Mouse (Mus musculus) embryo, embryonic 10 days (tissue): ENCODE data around the gene Rem2.
A peak's percentile ranks its signal among the peaks of the same experiment; 100 is the strongest.

Source experiments
- DNase-seq: peaks from one replicate; pipeline ENCODE4 v3.0.0-alpha.2; 2015; ENCODE audit warnings: low spot score

Rem2 gene

DNA sequence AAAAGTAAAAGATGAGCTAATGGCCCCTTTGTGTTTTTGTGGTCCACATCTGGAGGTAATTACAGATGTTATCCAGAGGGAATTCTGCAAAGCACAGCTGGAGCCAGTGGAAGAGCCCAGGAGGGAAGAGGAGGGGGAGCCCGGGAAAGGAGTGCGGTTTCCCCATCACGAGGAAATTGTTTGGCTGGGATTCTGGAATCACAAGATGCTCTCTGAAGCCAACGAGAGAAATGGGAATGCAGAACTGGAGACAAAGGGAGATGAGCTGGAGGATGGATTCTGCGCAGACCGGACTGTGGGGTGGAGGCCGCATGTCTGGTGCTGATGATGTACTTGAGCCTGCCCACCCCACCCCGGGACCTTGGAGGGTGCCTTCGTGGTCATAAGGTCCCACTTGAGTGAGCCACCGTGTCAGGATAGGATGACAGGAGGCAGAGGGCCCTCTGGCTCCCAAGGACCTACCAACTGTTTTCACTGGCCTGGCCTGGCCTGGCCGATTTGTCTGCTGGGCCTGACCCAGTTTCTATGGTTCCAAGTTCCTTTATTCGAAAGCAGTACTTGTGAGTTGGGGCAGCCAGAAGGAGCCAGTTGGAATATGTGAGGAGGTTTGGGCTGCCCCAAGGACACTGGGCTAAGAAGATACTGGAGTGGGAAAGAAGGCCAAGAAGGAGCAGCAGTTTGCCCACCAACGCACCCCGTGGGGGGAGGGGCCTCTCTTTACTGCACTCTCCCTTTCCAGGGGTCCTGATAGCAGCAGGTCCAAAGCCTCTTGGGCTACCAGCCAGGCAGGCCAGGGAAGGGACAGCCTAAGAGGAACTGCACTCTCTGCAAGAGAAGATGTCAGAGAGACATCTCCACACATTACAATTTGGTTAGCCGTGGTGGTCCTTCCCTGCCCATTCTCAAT is 31.9 kb upstream of the Rem2 start:
- DNase-seq = no peak

DNA sequence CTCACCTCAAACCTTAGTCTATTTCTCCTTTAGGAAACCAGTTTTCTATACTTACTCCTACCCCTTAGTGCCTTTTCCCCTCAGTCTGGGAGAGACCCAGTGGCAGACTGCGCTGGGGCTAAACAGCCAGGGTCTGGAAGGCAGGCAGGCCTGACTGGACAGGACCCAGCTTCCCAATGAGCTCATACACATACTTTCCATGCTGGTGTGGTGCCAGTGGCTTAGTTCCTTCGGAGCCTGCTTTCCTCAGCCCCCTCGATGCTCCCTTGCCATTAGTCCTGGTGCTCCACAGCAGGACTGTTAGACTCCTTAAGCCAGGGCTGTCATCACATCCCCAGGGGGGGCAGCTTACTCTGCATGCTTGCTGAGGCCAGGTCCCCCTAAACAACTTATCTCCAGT is 30.4 kb upstream of the Rem2 start:
- DNase-seq = no peak

GRCm38 (mm10) chr14:54453566-54453965 is 22.3 kb upstream of the Rem2 start:
- no peak for DNase-seq

DNA sequence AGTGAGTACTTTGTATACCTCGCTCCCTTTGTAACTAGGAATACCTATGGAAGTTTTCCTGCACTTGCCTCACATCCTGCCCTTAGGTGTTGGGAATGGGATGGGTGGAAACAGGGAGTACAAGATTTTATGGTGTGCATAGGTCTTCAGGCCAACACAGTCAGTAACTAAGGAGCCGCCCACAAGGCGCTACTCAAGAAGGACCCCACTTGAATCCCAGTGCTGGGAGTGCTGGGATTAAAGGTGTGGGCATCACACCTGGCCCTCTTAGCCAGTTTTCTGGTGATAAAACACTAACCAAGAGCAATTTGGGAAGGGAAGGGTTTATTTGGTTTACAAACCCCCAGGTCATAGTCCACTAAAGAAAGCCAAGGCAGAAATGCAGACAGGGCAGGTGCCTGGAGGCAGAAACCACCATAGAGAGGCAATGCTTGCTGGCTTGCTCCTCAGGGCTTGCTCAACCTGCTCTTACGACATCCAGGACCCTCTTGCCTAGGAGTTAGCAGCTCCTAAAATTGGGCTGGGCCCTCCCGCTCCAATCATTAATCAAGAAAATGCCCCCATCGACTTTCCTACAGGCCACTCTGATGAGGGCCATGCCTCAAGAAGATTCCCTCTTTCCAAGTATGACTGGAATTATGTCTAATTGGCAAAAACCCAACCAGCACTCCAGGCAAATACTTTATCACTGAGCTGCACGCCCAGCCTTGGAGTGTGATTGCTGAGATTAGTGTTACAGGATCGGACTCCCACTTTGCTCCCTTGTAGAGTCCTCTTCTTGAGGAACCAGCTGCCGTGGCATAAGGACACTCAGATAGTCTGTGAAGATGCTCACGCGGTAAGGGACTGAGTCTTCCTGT is 21.0 kb upstream of the Rem2 start:
- DNase-seq = no peak

DNA sequence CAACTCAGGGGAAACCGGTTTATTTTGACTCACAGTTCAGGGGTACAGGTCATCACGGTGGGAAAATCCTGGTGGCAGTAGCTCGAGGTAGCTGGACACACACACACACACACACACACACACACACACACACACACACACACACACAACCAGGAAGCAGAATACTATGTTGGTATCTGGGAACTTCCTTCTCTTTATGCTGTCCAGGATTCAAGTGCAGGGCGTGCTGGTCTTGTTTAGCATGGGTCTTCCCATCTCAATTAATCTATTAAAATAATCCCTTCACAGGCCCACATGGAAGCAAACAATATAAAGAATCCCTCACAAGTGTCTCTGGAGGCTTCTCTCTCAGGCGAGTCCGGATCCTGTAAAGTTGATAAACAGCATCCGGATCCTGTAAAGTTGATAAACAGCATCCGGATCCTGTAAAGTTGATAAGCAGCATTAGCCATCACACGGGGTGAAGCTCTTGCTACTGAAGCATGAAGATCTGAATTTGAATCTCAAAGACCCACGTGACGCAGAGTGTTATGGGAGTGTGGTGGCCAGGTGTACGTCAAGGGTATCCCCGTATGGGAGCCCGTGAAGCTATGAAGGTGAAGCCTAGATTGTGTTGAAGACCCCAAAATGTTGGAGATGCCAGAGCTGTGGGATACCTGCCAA is 17.9 kb upstream of the Rem2 start:
- no peak for DNase-seq

DNA sequence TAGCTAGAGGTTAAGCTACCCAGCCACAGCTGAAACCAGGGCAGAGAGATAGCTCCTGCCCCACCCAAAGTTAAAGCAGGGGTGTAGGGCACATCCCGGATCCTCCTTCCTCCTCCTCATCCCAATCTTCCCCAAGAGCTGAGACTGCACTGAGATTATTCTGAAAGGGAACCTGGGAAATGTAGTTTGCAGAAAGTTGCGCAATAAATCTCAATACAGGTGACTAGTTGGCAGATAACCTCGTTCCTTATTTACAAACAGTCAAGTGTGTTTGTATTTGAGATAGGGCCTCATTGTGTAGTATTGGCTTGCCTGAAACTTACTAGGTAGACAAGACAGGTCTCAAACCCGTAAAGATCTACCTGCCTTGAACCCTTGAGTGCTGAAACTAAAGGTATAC is 13.8 kb upstream of the Rem2 start:
- no peak for DNase-seq

DNA sequence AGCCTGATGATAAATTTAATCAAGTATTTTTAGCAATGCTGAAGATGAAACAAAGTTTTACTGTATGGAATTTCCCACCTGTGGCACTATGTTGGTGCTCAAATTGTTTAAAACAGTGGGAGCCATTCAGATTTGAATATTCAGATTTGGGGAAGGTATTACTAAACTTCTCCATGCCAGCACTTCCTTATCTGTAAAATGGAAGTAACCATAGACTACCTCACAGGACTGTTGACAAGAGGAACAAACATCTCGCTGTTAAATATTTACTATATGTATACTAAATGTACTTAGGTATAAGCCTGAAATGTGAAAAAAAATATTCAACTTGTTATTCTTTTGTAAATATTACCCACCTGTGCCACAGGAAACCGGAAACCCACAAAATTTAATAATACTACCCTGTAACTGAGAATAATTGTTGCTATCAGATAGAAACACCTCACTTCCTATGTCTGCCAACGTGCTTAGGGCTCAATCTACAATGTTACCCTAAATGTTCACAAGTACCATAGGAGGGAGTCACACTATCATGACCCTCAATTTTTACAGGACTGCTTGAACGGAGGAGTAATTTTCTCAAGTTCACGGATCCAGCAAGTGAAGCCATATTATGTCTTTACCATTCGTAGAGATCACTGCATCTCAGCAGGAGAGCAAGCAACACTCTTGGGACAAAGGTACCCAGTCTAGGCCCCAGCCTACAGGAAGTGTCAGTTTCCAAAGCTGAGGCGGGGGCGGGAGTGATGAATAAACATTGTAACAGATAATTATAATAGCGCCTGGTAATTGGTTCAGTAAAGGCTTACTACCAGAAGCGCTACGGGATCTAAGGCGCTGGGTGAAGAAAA is 12.6 kb upstream of the Rem2 start:
- peak; percentile 16 for DNase-seq

GRCm38 (mm10) chr14:54463959-54464292 is 12.0 kb upstream of the Rem2 start, which contains the start of gene Lrp10:
Gene Lrp10 (plus strand): TSS chr14:54464137.
- peak; percentile 96 for DNase-seq

DNA sequence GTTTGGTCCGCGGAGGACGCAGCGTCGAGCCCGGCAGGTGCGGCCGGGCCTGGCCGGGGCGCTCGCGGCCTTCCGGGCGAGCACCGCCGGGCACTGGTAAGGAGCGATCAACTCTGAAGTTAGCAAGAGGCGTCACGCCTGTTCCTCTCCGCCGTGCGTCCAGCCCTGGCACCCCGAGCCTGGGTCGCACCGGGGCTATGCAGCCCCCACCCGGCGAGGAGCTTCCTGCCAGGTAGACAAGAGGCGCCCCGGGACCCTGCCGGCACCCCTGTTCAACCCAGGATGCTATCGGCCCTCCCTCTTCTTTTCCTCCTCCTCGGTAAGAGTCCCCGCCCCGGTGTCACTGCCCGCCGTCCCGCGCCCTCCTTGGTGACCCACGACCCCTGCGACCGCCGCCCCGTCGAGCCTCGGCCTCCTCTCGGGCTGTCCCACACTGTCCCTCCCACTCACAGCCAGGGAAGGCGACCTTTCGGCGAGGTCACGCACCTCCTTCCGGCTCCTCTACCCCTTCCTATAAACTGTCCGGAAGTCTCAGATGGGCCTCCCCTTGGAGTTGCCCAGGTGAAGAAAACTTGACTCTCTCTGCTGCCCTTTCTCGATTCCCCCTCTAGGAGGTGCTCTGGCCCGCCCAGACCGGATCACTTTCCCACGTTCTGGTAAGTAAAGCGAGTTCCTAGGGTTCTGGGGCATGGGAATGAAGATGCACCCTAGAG is 11.5 kb upstream of the Rem2 start:
- DNase-seq = peak; percentile 83

DNA sequence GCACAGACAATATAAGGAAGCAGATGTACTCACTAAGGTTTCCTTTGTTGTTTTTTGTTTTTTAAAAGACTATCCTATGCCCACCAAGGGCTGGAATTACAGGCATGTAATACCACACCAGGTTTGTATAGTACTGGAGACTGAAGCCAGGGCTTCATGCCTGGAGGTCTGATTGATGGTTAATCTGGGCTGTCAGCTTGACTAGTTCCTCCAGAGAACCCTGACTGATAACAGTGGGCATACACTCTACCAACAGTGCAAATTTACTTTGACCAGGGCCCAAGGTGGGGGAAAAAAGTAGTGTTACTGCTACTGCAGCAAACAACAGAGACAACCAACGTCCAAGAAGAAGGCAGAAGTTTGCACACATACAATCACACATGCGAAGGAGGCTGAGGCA is 4.4 kb upstream of the Rem2 start:
- no peak for DNase-seq

DNA sequence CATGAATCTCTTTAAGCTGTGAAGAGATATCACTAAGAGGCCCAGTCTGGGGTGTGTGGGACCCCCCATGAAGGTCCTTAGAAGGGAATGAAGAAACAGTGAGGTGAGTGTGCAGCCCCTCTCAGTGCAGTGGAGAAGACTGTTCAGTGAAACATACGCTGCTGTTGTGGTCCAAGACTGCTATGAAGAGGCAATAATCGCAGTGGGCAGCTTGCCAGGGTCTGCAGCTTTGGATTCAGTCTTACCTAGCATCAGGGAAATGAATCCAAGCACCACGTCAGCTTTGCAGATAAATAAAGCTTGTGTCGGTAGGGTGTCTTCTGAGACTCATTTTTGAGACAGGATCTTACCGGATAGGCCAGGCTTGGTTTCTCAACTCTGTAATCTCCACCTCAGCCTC is 3.2 kb upstream of the Rem2 start:
- DNase-seq = no peak

GRCm38 (mm10) chr14:54474744-54475143 is 1.2 kb upstream of the Rem2 start:
- DNase-seq = no peak

DNA sequence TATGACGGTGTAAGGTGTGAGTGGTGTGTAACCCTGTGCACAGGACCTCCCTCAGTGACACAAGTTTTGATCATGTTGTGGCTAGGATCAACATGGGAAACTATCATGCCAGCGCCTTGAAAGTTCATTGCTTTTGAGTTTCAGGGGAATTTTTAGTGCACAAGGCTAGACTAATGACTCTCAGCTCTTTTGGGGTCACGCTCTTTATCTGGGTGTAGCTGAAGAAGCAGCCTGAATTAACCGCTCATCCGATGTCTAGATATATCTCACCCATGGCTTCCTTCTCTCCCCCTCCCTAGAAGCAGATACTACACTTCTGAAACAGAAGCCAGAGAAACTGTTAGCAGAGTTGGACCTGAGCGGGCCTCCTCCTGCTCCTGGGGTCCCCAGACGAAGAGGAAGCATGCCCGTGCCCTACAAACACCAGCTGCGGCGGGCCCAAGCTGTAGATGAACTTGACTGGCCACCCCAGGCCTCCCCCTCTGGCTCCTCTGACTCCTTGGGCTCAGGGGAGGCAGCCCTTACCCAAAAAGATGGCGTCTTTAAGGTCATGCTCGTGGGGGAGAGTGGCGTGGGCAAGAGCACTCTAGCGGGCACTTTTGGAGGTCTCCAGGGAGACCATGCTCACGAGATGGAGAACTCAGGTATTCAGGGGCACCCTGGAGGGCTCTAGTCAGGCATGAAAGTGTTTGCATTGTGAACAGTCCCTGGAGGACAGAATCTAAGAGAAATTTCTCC is 1.4 kb downstream of the Rem2 start:
- no peak for DNase-seq

- DNase-seq = peak; percentile 90
These were observed 3.6 kb downstream of the Rem2 start for GRCm38 (mm10) chr14:54479451-54479920.

- DNase-seq = no peak
These were observed 4.8 kb downstream of the Rem2 start for GRCm38 (mm10) chr14:54480673-54481072.

- no peak for DNase-seq
These were observed 5.5 kb downstream of the Rem2 start for GRCm38 (mm10) chr14:54481402-54481801.

GRCm38 (mm10) chr14:54482498-54482897 is 6.6 kb downstream of the Rem2 start:
- peak; percentile 50 for DNase-seq

GRCm38 (mm10) chr14:54485899-54486298 is 10.0 kb downstream of the Rem2 start:
- no peak for DNase-seq

DNA sequence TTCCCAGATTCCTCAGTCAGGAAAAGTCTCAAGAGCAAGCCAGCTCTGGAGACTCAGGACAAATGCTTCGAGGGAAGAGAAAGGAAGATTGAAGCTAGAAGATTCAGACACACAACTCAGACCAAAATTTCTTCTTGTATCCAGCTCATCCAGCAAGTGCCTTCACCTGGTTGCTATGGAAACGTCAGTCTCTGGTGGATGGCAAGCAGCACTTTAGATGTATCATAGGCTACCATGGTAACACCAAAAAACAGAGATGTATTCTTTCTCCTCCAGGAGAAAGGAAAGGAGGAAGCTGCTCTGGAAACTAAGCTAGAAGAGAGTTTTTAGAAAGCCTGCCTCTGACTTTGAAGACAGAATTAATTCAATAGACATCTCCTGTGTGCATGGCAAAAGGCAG is 11.8 kb downstream of the Rem2 start:
- DNase-seq = no peak

GRCm38 (mm10) chr14:54488350-54488749 is 12.4 kb downstream of the Rem2 start:
- no peak for DNase-seq
